Mouse (Mus musculus) monocyte, adult 2 months (primary cell): ENCODE results near the gene Fmnl2.

Experiments used
- DNase-seq, 2 experiments: peaks; one replicate each; pipeline ENCODE4 v3.0.0; 2022; ENCODE audit warnings: low spot score in 2 of 2, low read depth in 1 of 2

Fmnl2 gene

DNA sequence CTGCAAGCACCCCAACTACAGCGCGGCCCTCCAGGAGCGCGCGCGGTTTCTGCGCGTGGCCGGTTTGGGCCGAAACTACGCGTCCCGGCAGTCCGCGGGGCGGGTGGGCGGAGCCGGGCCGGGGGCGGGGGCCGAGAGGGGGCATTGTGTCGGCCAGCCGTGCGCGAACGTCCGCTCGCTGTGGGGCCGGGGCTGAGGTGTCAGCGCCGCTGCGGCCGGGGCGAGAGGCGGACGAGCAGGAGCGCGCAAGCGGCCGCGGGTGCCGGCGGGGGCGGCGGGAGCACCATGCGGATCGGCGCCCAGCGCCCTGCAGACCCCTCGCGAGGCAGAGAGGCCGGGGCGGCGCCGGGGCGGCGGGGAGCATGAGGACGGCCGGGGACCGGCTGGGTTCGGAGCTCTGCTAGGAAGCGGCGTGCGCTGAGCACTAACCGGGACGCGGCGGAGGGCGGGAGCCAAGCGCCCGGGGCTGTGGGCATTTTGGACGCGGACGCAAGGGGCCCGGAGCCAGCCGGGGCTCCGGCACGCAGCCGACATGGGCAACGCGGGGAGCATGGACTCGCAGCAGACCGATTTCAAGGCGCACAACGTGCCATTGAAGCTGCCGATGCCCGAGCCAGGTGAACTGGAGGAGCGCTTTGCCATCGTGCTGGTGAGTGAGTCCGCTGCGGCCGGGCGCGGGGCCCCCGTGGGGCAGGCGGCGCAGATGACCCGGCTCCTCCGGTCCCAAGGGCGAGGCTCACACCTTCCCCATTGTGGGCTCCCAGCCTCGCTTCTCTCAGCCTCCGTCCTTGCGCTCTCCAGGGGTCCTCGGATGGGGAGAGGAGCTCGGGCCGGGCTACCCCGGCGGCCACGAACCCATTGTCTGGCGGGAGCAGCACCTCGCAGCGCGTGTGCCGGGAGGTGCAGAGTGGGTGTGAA, at the start of gene Fmnl2:
Fmnl2 (plus strand) TSS at position 250 of the 918 bp plus-strand sequence.
- DNase-seq = peak in 1 of 2 experiments; percentile 7

DNA sequence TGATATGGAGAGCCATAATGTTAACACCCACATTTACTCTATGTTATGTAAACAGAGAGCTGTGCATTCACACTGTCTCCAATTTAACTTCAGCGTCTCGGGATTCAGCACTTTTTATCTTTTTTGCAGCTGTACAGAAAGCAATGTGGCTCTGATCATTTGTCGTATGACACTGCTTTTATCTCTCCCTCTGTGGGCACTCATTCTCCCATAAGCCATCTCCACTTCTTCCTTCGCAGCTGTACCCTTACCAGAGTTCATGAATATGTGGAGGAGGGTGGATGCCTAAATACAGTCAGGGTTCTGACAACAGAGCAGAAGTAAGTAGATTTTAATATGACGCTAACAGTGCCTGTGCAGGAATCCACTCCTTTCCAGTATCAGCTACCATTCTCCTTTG, 47.7 kb upstream of the Fmnl2 start:
- no peak for DNase-seq

DNA sequence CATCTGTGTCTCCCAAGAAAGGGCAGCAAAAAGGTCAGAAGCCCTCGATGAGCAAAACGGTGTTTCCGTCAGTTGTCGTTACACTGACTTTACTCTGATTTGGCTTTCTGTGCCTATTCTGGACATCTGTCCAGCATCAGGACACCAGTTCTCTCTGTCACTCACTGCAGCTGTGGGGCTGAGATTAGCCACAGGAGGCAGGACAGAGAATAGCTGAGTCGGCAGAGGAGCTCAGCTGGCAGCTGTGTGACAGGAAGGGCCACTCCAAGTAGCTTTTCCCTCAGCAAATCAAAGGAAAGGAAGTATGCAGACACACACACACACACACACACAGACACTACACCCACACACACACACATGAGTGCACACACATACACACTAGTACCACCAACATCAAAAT, 46.0 kb upstream of the Fmnl2 start:
- DNase-seq = no peak

DNA sequence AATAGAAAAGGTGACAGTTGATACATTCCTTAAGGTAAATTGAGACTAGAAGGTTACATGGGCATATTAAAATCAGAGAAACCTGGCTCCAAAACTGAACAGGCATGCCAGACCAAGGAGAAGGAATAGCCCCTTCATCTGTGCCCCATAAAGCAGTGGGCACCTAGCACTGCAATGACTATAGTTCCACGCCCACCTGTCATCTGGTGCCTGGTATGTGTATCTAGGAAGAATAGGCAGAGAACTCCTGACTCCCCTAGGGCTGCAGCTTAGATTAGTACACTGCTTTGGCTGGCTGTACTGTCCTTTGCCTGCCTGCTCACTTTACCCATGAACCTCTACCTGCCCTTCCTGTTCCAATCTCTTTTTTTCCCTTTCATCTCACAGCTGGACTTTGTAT, 40.3 kb upstream of the Fmnl2 start:
- no peak for DNase-seq

DNA sequence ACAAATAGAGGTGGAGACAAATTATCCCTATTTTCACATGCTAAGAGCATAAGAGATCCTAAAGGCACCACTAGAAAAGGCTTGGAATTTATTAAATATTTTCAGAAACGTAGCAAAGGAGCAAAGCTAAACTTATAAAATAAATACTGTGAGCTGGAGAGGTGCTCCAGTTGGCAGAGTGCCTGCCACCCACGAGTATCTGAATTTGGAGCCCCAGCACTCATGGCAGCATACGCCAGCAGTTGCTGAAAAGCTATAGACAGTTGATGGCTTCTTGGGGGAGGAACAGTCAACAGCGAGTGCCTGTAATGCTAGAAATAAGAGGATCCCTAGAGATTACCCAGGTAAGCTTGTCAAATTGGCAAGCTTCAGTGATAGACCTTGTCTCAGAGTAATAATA, 38.7 kb upstream of the Fmnl2 start:
- DNase-seq = no peak

DNA sequence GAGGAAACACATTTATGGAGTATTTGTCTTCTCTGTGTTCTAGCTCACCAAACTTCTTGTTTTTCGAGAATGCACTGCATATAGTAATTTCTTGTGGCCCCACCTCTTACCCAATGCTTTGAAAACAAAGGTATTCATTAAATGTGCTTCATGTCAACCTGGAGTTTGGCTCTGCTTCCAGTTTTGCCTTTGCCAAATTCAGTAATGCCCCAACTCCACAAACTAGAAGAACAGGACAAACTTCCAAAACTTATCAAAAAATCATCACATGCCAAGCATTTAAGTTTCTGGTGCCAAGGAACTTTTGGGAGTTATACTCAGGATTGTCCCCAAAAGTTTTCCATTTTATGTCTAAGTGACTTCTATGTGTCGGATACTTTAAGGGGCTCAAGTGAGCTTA, 35.4 kb upstream of the Fmnl2 start:
- DNase-seq = no peak

DNA sequence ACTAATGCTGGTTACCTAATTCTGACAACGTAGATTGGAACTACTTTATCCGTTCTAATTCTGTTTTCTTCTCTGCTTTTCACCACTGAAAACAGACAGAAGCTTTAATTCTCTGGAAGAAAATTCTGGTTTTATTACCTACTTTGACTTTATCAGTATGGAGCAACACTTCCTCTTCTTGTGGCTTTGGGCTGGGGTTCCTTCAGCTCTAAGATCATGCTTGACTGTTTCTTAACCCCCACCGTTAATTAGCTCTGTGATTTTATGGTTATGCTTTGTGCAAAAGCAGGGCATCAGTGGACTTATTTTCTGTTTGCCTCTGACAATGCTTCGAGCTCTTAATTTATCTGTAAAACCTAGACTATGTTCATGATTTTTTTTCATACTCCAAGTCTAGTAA, 29.6 kb upstream of the Fmnl2 start:
- no peak for DNase-seq

DNA sequence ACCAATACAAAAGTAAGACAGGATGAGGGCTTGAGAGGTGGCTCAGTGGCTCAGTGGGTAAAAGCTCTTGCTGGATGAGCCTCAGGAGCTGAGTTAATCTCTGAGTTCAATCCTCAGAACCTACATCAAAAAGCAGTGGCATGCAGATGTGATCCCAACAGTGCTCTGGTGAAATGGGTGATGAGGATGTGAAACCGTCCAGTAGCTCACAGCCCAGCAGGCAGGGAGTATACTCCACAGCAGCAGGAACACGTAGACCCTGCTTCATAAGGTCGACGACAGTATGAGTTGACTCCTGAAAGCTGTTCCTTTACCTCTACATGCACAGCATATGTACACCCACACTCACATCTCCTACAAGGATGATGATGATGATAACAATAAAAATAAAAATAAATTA, 27.1 kb upstream of the Fmnl2 start:
- no peak for DNase-seq

DNA sequence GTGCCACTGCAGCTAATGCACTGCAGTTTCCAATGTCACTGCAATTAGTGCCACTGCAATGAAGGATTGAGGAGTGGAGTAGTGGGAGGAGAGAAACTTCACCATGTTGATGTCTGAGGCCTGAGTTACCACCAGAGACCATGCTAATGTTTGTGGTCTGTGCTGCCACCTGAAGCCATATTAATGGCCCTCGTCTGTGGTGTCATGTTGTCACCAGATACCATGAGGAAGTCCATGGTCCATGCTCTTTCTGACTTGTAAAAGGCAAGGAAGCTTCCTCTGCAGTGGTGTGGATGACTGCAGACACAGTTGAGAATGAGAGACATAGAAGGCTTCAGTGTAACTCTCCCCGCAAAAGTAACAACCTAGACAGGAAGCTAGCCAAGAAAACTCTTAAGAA, 26.1 kb upstream of the Fmnl2 start:
- DNase-seq = no peak

DNA sequence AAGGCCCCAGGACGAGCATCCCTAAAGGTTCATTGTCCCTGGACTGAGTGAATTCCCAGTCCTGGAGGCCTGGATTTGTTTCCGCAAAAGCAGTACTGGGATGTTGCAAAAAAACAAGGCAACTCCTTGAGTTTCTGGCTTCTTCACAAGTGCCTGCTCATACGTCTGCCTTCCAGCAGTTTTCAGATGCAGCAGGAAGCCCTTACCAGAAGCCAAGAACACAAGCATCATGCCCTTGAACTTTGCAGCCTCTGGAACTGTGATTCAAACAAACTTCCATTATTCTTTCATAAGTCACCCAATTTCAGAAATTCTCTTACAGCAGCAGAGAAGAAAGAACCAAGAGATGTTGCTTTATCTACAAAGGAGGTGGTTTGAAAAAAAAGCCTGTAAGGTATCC, 21.9 kb upstream of the Fmnl2 start:
- DNase-seq = no peak

DNA sequence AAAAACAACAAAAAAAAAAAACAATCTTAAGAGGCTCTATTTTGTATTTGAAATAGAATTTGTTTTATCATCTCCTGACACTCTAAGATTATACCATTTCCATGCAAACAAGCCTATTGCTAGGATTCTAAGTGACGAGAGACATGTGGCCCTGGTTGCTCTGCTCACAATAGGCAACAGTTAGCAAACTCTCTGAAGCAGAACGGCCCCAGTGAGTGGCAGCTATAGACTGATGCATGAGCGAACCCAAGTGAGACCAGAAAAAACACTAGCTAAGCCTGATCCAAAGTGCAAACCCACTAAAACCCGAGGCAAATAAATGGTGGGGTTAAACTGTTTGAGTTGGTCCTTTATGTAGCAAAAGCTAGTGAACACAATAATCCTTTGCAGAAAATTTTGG, 18.6 kb upstream of the Fmnl2 start:
- DNase-seq = no peak

DNA sequence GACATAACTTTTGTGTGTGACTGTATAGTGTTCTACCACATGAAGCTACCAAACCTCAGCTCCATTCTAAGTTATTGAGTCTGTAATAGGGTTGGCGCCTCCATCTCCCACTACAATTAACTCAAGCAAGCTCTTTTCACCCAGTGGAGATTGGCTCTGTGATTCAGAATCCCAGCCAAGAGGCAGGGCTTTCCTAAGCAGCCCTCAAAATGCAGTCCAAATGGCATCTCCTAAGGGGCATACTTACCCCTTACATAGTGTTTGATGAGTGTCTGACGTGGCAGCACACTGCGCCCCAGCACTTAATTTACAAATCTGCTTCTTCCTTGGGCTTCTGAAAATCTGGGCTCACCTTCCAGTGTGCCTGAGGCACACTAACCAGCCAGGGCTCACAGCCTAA, 17.8 kb upstream of the Fmnl2 start:
- DNase-seq = no peak

DNA sequence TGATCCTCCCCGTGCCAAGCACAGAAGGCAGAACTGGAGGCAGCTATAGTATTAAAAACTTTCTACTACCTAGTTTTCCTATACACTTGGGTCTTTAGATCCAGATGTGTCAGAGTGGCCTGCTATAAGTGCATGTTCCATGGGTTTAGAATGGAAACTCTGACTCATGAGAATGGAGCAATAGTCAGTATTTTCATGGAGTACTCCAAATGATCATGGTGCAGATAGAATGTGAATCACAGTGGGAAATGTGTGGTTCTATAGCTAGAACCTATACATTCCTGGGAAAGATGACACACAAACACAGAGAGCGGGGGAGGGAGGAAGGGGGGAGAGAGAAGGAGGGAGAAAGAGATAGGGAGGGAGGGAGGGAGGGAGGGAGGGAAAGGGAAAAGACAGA, 13.8 kb upstream of the Fmnl2 start:
- DNase-seq = no peak

DNA sequence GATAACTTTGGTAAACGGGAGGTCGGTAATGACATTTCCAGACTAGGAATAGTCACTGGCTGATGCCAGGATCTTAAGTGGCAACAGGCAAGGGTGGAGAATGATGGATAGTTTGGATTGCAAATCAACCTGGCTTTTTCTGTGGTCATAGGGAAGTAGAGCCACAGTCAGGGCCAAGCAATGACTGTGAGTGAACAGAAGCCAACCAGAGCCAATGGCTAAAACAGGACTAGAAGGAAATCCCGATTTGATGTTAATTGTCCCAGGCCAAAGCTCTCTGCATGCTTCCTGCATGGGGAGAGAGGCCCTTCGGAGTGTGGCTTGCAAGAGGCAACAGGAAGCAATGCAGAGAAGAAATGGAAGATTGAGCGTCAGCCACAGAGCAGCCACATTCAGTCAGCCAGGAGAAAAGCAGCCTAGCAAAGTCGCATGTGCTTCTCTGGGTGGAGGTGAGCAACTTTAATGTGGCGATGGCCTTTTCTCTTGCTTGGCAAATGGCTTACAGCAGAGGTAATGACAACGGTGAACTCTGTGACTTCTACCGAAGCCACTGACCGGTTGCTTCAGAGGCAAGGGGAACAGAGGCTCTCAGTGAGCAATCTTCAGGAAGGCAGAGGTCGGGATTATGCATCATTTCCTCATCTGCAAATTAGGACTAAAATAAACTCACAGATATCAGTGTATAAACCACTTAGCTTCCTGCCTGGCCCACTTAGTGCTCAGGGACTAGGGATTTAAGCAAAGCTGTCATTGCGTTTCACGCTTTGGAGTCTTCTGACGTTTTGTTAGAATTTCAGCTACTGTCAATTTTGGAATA, 12.5 kb upstream of the Fmnl2 start:
- DNase-seq = no peak

DNA sequence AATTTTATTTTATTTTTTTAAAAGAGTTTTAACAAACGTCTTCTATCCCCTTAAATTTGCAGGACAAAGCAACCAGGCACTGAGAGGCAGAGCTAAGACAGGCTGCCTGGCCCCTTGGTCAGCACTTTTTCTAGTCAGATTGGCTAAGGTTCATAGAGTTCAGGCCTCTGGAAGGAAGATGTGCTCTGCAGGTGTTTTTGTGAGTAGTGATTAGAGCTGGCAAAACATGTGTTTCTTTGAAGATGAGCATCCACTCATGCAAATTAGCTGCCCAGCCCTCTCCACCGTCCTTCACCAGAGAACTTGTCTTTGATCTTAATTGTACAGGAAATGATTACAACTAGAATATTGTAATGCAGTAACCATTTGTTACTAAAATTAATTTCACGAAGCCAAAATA, 11.2 kb upstream of the Fmnl2 start:
- DNase-seq = no peak

DNA sequence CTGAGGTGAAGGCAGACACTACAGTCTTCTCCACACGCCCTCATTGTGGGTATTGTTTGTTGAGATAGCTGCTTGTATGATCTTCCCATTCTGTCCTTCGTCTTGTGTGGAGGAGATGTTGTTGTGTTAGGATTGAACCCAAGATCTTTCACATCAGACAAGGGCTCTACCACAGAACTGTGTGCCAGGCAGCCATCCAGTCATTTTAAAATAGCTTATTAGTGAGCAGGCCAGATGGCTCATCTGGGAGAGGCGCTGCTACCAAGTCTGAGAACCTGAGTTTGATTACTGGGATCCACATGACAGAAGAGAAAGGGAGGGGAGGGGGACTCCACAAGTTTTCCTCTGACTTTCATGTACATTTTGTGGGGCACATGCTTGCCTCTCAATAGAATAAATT, 8.6 kb upstream of the Fmnl2 start:
- no peak for DNase-seq

DNA sequence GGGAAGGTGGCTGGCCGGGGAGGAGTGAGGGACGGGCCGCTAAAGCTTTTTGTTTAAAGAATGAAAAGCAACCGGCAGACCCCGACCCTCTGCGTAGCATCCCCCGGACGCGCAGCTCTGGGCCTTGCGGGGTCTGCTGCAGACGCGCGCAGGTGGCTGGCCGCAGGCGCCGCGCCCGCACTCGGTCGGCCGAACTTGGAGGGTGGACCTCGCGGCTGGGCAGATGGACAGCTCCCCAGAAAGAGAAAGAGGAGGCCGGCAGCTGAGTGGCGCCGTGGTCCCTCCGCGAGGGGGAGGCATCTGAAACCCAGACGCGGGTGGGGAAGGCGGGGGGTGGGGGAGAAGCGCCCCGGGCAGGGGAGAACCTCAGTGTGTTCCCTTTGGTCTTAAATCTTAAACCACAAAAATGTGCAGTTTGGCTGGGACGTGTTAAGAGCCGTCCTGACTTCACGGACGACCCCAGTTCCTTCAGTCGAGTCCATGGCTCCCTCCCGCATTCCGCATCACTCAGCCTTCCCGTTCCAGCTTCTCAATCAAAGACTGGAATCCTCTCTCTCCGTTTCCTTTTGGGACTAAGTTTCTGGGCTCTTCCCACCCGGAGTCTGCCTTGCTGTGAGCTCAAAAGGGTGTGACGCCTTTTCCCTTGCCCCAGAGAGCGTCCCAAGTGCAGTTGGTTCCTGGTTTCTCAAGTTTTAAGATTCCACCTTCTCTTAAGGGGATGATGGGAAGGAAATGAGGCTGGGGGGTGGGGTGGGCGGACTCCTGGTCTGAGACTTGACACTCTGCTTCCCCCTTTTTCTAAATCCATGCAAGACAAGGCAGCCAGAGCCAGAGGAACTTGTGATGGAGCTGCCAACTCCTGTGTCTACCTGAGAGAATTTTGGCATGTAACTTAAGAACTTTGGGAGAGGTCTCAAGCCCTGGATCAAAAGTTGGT, 1.1 kb downstream of the Fmnl2 start:
- no peak for DNase-seq

DNA sequence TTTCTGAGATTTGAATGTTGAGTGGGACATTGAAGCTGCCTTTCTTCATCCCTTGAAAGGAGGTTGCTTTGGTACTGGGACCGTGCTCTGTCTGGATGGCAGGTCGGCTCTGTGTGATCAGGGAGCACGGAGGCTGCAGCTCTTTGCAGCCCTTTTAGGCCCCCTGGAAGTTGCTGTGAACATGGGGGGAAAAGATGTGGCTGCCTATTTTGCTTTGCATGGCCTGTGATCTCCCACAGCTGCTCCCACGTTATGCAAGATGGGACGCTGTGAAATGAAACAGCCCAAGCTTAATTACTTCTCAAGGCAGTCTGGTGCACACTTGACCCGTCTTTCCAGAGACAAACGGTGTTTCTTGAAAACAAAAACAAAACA, 1.8 kb downstream of the Fmnl2 start:
- DNase-seq = no peak

DNA sequence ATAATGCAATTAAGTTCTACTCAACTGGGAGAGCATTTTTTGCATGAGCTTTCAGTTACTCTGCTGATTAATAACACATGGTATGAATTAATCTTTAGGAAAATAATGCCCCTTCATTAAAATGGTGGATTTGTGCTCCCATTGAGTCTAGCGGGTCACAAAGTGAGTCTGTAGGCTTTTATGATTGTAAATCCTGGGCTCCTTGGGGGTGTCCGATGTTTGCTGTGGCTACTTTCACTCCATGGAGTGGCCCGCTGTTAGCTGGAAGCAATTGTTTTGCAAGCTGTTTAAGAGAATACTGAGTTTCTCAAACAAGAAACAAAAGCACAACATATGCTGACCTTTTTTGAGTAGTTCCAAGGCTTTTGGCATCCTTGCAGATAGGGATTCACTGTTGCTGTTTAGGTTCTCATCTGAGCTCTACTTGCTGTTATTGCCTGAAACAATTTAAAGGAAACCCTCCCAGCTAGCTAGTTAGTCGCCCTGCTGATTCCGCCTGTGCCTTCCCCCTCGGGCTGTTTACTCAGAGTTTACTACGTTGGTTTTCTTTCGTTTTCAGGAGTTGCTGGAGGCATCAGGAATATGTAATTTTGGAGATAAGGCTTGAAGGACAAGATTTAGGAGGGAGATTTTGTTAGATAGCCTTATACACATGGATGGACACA, 2.6 kb downstream of the Fmnl2 start:
- DNase-seq = no peak

DNA sequence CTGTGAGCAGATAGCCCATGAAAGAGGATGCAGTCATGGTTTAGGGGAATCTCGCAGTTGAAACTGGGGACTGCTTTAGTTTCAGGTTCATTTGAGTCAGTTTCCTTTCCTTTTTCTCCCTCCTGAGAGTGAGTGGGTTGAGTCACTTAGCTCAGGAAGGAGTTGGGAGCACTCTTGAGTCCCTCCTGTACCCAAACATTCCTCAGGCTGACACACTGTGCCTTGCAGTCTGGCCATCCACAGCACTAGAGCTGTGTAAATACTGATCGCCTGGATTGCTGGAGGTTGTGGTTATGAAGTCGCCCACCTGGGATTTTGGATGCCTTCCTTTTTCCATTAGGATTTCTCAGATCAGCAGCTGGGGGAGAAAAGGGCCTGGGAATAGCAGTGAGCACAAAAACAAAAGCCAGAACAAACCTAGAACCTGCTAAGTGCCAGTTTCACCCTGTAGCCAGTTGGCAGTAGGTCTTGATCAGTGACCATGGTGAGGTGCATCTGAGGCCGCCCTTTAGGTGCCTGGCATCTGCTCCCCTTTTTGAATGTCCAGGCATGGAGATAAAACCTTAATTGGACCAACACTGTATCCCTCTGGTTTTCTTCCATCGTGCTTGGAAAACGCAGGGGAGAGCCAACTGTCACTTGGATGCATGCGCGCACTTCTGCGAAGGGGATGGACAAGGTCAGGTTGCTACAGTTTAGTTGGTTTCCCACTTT, 4.5 kb downstream of the Fmnl2 start:
- DNase-seq = no peak
